Mouse (Mus musculus) CH12.LX (cell line): ENCODE results near the gene Zfp791. TPM values are rescaled to one million over a fixed set of nuclear protein-coding genes. Genes with fewer than 3 reads are reported as not detected.

ENCODE experiments used
- DNase-seq: peaks from one replicate; pipeline ENCODE4 v3.0.0-alpha.2; 2013; ENCODE audit errors: extremely low read depth
- H3K27ac ChIP-seq: 2 replicates; pipeline ENCODE4 v1.5.1; 2012; ENCODE audit warnings: low read depth, mild to moderate bottlenecking, control low read depth, moderate library complexity; ENCODE audit not compliant: insufficient read depth
- H3K27me3 ChIP-seq: replicated peaks from 2 replicates; pipeline ENCODE3; 2012; ENCODE audit warnings: inconsistent platforms
- H3K36me3 ChIP-seq, 2 experiments: replicated peaks in 1 of 2; 2 replicates each; pipeline versions ENCODE3 to v1.6.1; 2012; ENCODE audit warnings: inconsistent platforms in 1 of 2, low read length in 1 of 2, mild to moderate bottlenecking in 1 of 2, mixed read lengths in 1 of 2, moderate library complexity in 1 of 2; ENCODE audit not compliant: control insufficient read depth in 1 of 2, insufficient read depth in 1 of 2
- H3K4me1 ChIP-seq, 2 experiments: 2 replicates each; pipeline ENCODE4 v1.6.1; 2012; ENCODE audit warnings: inconsistent platforms in 1 of 2, moderate library complexity in 1 of 2; ENCODE audit not compliant: insufficient read depth in 2 of 2, control insufficient read depth in 1 of 2
- H3K4me2 ChIP-seq: 2 replicates; pipeline ENCODE4 v1.6.1; 2012; ENCODE audit warnings: low read depth, mild to moderate bottlenecking, control low read depth; ENCODE audit not compliant: poor library complexity, insufficient read depth, severe bottlenecking
- H3K4me3 ChIP-seq, 3 experiments: fragments of 150-350 bp in 1 of 3; sonication (generic) in 1 of 3; replicated peaks in 1 of 3; 2 replicates each; pipeline versions ENCODE3 to v1.5.1; 2011 to 2012; ENCODE audit warnings: low read depth in 2 of 3, low read length in 2 of 3, mild to moderate bottlenecking in 2 of 3, moderate library complexity in 2 of 3, control low read depth in 1 of 3, improper control_type of control experiment in 1 of 3, inconsistent platforms in 1 of 3, mixed read lengths in 1 of 3; ENCODE audit not compliant: poor library complexity in 1 of 3
- H3K79me2 ChIP-seq: replicated peaks from 2 replicates; pipeline ENCODE4 v1.6.1; 2012; ENCODE audit warnings: mild to moderate bottlenecking, moderate library complexity; ENCODE audit not compliant: control insufficient read depth, poor library complexity, insufficient read depth, severe bottlenecking; ENCODE audit errors: extremely low read depth
- H3K9ac ChIP-seq: 2 replicates; pipeline ENCODE4 v1.6.1; 2012; ENCODE audit warnings: low read depth, mild to moderate bottlenecking, control low read depth, moderate library complexity; ENCODE audit not compliant: insufficient read depth
- H3K9me3 ChIP-seq: replicated peaks from 2 replicates; pipeline ENCODE3; 2012; ENCODE audit warnings: low read length, inconsistent platforms, mixed read lengths
- CHD1 ChIP-seq: IDR thresholded peaks from 2 replicates; pipeline ENCODE4 v1.6.1; 2012; ENCODE audit warnings: low read depth, low read length, improper control_type of control experiment, inconsistent platforms
- E2F4 ChIP-seq: IDR thresholded peaks from 2 replicates; pipeline ENCODE4 v1.6.1; 2011; ENCODE audit warnings: low read depth, low read length, improper control_type of control experiment; ENCODE audit not compliant: insufficient replicate concordance
- GABPA ChIP-seq: IDR thresholded peaks from 2 replicates; pipeline ENCODE4 v1.6.1; 2012; ENCODE audit warnings: low read depth, low read length, improper control_type of control experiment, inconsistent platforms; ENCODE audit not compliant: insufficient replicate concordance
- HCFC1 ChIP-seq: IDR thresholded peaks from 2 replicates; pipeline ENCODE4 v1.6.1; 2012; ENCODE audit warnings: low read depth, mild to moderate bottlenecking, inconsistent platforms, low read length, improper control_type of control experiment
- MAFK ChIP-seq: IDR thresholded peaks from 2 replicates; pipeline ENCODE4 v1.6.1; 2011; ENCODE audit warnings: low read length, improper control_type of control experiment; ENCODE audit not compliant: insufficient replicate concordance
- MEF2A ChIP-seq: IDR thresholded peaks from 2 replicates; pipeline ENCODE4 v1.6.1; 2014; ENCODE audit warnings: low read depth, mild to moderate bottlenecking, inconsistent platforms, low read length, improper control_type of control experiment, borderline replicate concordance
- MXI1 ChIP-seq: IDR thresholded peaks from 2 replicates; pipeline ENCODE4 v1.6.1; 2011; ENCODE audit warnings: mild to moderate bottlenecking, low read depth, low read length, improper control_type of control experiment
- NELFE ChIP-seq: IDR thresholded peaks from 2 replicates; pipeline ENCODE4 v1.6.1; 2011; ENCODE audit warnings: low read depth, low read length, improper control_type of control experiment
- PAX5 ChIP-seq: IDR thresholded peaks from 2 replicates; pipeline ENCODE4 v1.6.1; 2012; ENCODE audit warnings: low read length, inconsistent platforms, mixed read lengths
- POLR2AphosphoS2 ChIP-seq: IDR thresholded peaks from 2 replicates; pipeline ENCODE4 v1.6.1; 2011; ENCODE audit warnings: low read depth, low read length, improper control_type of control experiment
- RCOR1 ChIP-seq: conservative IDR thresholded peaks from 2 replicates; pipeline ENCODE4 v1.6.1; 2012; ENCODE audit warnings: low read depth, mild to moderate bottlenecking, inconsistent platforms, low read length, improper control_type of control experiment
- SIN3A ChIP-seq: IDR thresholded peaks from 2 replicates; pipeline ENCODE4 v1.6.1; 2012; ENCODE audit warnings: low read length, improper control_type of control experiment, inconsistent platforms
- TCF12 ChIP-seq: IDR thresholded peaks from 2 replicates; pipeline ENCODE4 v1.6.1; 2014; ENCODE audit warnings: low read depth, mild to moderate bottlenecking, inconsistent platforms, low read length, improper control_type of control experiment
- USF1 ChIP-seq: IDR thresholded peaks from 2 replicates; pipeline ENCODE4 v1.6.1; 2014; ENCODE audit warnings: low read depth, mild to moderate bottlenecking, inconsistent platforms, low read length, improper control_type of control experiment
- ZMIZ1 ChIP-seq: IDR thresholded peaks from 2 replicates; pipeline ENCODE4 v1.6.1; 2012; ENCODE audit warnings: low read depth, mild to moderate bottlenecking, inconsistent platforms, low read length, improper control_type of control experiment
- ZNF384 ChIP-seq: IDR thresholded peaks from 2 replicates; pipeline ENCODE4 v1.6.1; 2012; ENCODE audit warnings: low read depth, low read length, improper control_type of control experiment, inconsistent platforms
- dilution Hi-C: fragments of 300-500 bp; cut with MboI; formaldehyde crosslinking; loops from 2 replicates; pipeline ENCODE4 v1.14.3; 2020; ENCODE audit warnings: low sequenced_read_pairs; ENCODE audit not compliant: extremely low pct_unique_long_range_greater_than_20kb, extremely low pct_ligation_motif_present
- in situ Hi-C: fragments of 300-500 bp; cut with MboI; formaldehyde crosslinking; loops from 3 replicates; pipeline ENCODE4 v1.14.3; 2019; ENCODE audit warnings: low sequenced_read_pairs, low pct_ligation_motif_present, low pct_unique_long_range_greater_than_20kb, mixed read lengths
- polyA plus RNA-seq: library from polyadenylated mRNA; unstranded; fragments of >175 nt; gene quantifications from 2 replicates; pipeline ENCODE4 v1.2.1, GENCODE M21; 2012; ENCODE audit warnings: low read depth; ENCODE audit not compliant: insufficient read length
- total RNA-seq, 2 experiments: library from RNA; depleted of rRNA; stranded (reverse); fragments of 300-350 nt in 1 of 2; fragments of >200 nt in 1 of 2; gene quantifications; 2 replicates each; pipeline ENCODE4 v1.2.3; 2012 to 2014

Gene Zfp791
- total and polyA plus RNA-seq, 3 experiments = 0.81 to 1.1 (median 0.98) TPM

GRCm38 (mm10) chr8:85116984-85117383 lies 5.9 kb downstream of the Zfp791 start:
- TF ChIP-seq ZNF384 (no peak), ZMIZ1 (no peak), USF1 (no peak), CHD1 (no peak), NELFE (no peak), MXI1 (no peak), E2F4 (no peak), MEF2A (no peak), PAX5 (no peak), POLR2AphosphoS2 (no peak), MAFK (no peak)
- in situ Hi-C loops (no loop called here), dilution Hi-C loops (no loop called here)
- Histone ChIP-seq H3K9ac (no peak overlapping the region), H3K36me3 (peaks cover 0 to 3% of the 10 kb centered on the region in 2 experiments), H3K79me2 (no peaks in the 10 kb centered on the region), H3K27me3 (no peaks in the 10 kb centered on the region), H3K9me3 (no peaks in the 10 kb centered on the region), H3K27ac (no peak overlapping the region), H3K4me1 (peaks cover 0 to 12% of the 10 kb centered on the region in 2 experiments; a peak in 2 of 4 replicates), H3K4me2 (no peak overlapping the region), H3K4me3 (no peak overlapping the region)
- no peak for DNase-seq

GRCm38 (mm10) chr8:85115501-85115900 lies 7.4 kb downstream of the Zfp791 start:
- no peaks in the 10 kb centered on the region for H3K9me3 ChIP-seq
- no peak overlapping the region for H3K9ac ChIP-seq
- H3K27me3 ChIP-seq = no peaks in the 10 kb centered on the region
- DNase-seq = no peak
- in situ Hi-C loops = no loop called here
- H3K36me3 ChIP-seq = peaks cover 3 to 10% of the 10 kb centered on the region in 2 experiments
- no peak overlapping the region for H3K27ac ChIP-seq
- no peak overlapping the region for H3K4me3 ChIP-seq
- dilution Hi-C loops = no loop called here
- no peak for TF ChIP-seq POLR2AphosphoS2
- no peak for TF ChIP-seq TCF12
- TF ChIP-seq HCFC1 = no peak
- H3K79me2 ChIP-seq = no peaks in the 10 kb centered on the region
- peaks cover 0 to 12% of the 10 kb centered on the region in 2 experiments; a peak in 2 of 4 replicates for H3K4me1 ChIP-seq
- no peak overlapping the region for H3K4me2 ChIP-seq

- no peak overlapping the region for H3K27ac ChIP-seq
- TF ChIP-seq MAFK (no peak), SIN3A (no peak), GABPA (no peak), RCOR1 (no peak), ZMIZ1 (no peak)
- dilution Hi-C loops = no loop called here
Observed at GRCm38 (mm10) chr8:85113241-85113640, 9.7 kb downstream of the Zfp791 start.

More at GRCm38 (mm10) chr8:85113241-85113640, 9.7 kb downstream of the Zfp791 start:
- peaks cover 0 to 6% of the 10 kb centered on the region in 2 experiments; a peak in 1 of 4 replicates for H3K4me1 ChIP-seq
- DNase-seq = no peak
- in situ Hi-C loops = no loop called here
- no peaks in the 10 kb centered on the region for H3K27me3 ChIP-seq
- no peak overlapping the region for H3K9ac ChIP-seq
- no peak overlapping the region for H3K4me3 ChIP-seq
- peaks cover 14 to 22% of the 10 kb centered on the region in 2 experiments for H3K36me3 ChIP-seq
- no peaks in the 10 kb centered on the region for H3K79me2 ChIP-seq
- H3K9me3 ChIP-seq = no peaks in the 10 kb centered on the region
- H3K4me2 ChIP-seq = no peak overlapping the region
